Mouse (Mus musculus) common myeloid progenitor, adult 5-6 weeks (primary cell): ENCODE data around the gene Muc1. TPM values are rescaled to one million over a fixed set of nuclear protein-coding genes. Genes with fewer than 3 reads are reported as not detected.

Source experiments
- ATAC-seq: replicated peaks from 2 replicates; pipeline ENCODE4 v1.8.0; 2016; ENCODE audit warnings: low read depth, mild to moderate bottlenecking, moderate TSS enrichment, inconsistent platforms; ENCODE audit not compliant: poor library complexity, severe bottlenecking
- total RNA-seq: library from RNA; stranded (forward); fragments of 200-1000, 187-1606 nt; gene quantifications from 2 replicates; pipeline ENCODE4 v1.2.3, GENCODE M21; 2017

Gene Muc1
- total RNA-seq, 1 experiment from 2014 or later, result not detected

DNA sequence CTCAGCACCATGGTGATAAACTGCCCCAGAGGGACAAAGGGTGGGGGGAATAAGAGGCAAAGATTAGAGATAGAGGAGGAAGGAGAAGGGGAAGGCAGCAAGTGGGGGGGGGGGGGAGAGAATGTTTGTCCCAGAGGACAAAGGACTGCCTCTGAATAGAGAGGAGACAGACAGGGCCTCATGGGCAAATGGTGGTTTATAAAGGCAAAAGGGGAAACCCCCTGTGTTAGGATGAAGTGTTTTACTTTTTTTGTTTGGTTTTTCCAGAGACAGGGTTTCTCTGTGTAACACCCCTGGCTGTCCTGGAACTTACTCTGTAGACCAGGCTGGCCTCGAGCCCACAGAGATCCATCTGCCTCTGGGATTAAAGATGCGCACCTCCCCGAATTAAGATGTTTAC lies 31.4 kb downstream of the Muc1 start:
- no peak for ATAC-seq

DNA sequence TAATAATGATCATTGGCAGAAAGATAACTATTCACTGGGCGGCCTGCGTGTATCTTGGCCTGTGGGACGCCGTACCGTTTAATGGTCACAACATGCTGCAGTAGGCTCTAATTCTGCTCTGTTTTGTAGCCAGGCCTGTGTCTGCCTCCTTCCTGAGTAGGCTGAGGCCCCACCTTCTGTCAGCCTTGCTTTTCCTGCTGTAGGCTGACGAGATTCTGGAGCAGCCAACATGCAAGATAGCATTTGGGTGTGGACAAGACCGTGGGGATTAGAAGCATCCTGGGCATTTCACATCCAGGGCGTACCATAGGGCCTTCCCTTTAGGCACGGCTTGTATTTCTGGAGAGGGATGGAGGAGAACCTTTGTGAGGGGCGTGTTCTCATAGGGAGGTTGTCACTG lies 33.6 kb downstream of the Muc1 start:
- 0 out of 2 replicates have a peak, but pooled peaks have one; percentile 27 for ATAC-seq

DNA sequence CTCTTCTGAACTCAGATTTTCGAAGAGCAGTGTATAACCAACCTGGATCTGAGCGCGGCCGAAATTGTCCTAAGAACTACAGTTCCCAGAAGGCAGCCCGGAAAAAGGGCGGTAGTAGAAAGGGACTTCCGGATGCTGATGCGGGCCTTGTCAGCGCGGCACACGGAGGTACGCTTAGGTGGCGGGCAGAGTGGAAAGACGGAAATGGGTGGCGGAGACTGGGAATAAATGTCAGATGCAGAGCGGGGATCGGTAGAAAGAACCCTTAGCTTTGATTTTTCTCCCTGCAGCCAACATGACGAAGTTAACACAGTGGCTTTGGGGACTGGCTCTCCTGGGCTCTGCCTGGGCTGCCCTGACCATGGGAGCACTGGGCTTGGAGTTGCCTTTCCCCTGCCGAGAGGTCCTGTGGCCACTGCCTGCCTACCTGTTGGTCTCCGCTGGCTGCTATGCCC lies 37.6 kb downstream of the Muc1 start:
- peak; percentile 84 for ATAC-seq

DNA sequence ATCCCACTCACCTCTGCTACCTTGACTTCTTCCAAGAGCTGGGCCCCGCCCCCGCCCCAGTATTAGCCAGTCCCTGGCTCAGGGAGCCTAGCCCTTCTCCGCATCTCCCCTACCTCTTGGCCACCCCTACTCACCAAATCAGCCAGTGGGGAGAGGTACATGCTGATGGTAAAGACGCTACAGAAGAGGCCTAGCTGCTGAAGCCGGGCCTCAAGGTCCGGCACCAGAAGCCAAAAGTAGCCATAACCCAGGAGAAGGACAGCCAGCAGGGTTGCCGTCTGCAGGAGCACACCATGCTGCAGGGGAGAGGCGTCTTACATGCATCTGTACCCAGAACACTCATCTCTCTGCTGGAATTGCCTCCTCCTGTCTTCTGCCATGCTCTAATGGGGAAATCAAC lies 40.1 kb downstream of the Muc1 start:
- no peak for ATAC-seq

DNA sequence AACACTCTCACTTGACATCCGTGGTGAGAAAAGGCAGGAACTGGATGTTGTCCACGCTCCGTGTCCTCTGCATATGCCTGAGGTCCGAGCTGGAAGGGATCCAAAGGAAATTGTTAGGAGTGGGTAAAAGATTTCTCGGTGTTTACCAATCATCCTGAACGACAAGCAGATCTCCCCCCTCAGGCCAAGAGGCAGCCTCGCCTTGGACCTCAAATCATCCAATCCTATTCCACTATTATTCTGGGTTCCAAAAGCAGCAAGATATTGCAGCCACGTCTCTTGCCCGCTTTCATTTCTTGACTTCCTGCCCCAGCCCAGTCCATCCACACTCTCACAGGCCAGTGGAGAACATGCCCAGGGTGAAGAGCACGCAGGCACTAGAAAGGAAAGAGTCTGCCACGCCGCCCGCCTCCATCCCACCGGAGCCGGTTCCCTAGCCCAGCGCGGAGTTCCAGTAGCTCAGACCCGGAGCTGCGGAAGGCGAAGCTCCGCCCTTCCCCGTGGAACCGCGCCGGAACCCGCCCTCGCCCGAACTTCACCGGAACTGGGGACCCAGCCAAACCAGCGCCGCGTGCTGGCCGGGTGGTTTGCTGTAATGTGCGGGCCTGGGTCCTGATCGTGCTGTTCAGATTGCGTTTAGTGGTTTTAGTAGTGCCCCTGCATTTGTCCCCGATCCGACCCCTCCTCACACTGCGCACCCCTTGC lies 41.3 kb downstream of the Muc1 start, which contains the start of gene Slc50a1:
TSS of gene Slc50a1 (minus strand) at position 520 of the 705 bp plus-strand sequence.
- peak; percentile 67 for ATAC-seq

DNA sequence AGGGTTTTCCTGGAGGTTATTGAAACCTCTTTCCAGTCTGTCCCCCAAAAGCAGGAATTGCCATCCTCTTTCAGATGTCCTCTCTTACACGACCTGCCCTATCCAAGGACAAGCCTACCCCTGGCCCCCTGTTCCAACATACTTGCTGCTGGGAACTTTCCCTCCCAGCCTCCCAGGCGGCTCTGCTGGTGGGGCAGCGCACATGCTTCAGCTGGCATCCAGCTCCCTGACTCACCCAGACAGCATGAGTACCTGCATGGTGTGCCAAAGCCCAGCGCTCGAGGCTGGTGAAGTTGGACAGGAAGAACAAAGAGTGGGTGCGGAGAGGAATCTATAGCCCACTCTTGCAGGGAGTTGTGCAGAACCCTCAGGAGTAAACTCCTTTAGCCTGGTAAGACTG lies 42.0 kb downstream of the Muc1 start:
- no peak for ATAC-seq

DNA sequence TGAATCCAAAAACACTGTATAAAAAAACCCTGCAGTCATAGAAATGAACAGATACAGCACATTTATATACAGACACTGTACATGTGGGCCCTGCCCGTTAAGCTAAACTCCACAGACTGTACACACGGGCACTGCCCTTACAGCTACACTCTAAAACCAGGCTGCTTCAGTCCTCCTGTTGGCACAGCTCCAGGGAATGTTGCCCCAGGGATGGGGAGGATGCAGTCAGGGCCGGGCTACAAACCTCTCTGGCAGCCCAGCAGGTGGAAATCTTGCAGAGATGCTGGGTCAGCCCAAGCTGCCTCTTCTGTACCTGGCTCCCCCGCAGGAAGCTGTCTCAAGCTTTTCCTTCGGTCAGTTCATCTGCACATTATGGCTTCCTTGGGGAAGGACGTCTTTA lies 42.9 kb downstream of the Muc1 start:
- no peak for ATAC-seq

DNA sequence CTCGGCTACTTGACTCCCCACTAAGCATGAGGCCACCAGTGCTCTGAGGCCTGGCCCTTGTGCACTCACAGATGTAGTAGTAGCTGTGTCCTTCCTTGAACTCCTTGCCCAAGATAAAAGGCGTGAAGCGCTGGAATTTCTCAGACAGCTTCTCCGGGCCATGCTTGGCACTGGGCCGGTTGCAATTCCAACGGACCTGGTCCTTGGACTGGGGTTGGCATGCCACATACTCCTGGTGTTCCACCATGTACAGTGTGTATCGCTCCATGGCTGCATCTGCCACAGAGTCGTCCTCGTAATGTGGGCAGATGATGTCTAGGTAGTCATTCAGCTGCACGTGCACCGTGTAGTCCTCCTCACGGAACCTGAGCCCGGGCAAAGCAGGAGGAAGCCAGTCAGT lies 47.2 kb downstream of the Muc1 start:
- no peak for ATAC-seq

DNA sequence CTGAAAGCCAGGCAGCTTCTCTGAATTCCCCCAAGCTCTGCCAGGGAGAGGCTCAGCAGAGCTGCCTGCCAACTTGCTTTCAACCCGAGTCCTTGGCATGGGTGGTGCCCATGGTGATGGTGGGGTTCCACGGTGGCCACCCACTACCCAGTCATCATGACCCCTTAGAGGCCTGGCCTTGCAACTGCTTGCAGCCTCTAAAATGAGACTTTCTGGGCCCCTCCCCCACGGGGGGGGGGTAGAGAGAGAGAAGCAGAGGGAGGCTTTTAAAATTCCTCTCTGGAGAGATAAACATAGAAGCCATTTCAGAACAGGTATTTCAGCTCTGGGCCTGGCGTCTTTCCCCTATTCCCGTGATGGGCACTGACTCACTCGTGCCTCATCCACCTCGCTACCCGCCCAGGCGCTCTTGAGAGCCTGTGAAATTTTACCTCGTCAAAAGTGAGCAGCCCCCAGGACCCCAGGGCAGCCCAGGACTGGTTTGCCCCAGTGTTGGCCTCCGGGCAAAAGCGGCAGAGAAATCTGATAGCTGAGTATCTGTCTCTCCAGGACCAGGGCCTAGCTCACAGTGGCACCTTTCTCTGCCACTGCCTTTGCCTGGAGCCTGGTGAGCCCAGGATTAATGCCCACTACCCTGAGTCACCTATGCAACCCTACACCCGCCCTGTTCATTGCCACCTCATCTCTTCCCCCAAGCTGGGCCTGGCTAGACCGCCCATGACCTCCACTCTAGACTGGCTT lies 48.6 kb downstream of the Muc1 start:
- no peak for ATAC-seq

DNA sequence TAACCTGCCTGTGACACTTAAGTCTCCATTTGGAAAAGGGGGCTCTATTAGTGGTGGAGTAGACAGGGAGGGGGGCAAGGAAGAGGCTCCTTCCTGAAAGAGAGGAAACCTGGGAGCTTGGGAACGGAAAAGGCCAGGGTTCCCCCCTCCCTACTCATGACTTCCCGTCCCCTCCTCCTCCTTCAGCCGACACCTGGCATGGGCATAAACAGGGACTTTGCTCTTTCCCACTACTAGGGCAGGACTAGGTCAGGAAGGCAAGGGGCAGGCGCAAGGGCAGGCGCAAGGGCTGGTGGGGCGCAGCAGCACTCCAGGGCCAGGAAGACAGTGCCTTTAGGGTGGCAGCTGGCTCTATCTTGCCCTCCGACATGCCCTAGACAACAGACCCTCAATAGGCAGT lies 49.2 kb downstream of the Muc1 start:
- no peak for ATAC-seq

DNA sequence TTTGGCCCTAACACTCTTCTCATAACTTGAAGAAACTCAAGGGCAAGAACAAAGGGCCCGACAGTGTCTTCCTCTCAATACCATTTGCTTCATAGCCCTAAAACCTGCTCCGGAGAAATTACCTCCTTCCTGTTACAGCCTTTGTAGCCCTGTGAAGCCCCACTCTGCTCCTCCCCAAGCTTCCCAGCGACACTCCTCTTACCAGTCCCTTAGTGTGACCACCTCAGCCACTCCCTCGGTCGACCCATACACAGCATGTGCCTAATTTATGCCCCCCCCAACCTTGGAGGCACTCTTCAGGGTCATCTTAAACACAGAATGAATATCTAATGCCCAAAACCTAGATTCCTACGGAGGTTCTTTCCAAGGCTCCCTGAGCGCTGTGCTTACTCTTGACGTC lies 49.8 kb downstream of the Muc1 start:
- ATAC-seq, result no peak

DNA sequence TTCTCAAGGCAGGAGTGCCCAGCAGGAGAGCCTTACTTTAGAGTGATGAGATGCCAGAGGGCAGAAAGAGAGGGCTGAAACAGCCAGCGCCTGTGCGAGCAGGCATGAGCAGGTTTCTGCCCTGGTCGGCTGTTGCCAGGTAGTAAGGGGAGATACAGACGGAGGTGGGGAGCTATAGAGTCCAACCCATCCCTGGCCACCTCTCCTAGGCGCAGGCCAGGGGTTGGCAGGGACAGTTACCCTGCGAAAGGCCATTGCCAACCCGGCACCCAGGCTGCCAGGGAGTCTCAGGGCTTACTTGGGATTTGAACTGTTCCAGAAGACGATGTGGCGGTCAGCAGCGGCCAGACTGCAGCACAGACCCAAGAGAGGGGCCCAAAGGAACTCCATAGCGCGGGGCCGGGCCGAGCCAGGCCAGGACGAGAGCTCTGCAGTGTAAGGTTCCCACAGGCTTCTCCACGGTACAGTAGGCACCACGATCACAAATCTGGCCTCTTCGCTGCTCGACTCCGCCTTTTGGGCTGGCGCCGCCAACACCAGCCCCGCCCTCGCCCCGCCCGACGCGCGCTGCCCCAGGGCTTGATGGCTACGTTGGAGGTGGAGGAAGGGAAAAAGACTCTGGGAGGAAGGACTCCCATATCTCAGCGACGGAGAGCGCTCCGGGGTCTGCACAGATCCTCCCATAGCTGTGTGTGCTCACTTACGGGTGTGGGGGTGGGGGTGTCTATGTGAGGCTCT lies 50.5 kb downstream of the Muc1 start:
- peak; percentile 62 for ATAC-seq

DNA sequence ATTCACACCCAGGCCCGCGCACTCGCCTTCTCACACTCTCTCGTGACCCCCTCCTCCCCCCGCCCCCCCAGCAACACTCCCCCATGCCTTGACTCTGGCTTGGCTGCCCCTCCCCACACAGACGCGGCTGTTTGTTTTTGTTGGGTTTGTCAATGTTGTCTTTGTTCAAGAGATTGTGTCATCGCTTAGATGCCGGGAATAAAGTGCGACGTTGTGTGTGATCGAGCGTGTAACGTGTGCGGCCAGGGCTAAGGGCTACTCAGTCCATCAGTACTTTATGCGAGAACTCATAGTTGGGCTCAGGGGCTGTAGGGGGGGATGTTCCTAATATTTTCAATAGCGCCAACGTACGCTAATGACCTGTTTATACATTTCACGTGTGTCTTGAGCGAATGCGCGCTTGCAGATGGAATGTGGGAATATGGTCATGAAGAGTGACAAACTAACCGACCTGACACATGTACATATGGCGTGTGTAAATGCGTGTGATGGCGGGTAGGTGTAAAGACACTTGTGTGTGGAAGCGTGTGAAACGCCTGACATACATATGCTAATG lies 51.3 kb downstream of the Muc1 start:
- no peak for ATAC-seq

DNA sequence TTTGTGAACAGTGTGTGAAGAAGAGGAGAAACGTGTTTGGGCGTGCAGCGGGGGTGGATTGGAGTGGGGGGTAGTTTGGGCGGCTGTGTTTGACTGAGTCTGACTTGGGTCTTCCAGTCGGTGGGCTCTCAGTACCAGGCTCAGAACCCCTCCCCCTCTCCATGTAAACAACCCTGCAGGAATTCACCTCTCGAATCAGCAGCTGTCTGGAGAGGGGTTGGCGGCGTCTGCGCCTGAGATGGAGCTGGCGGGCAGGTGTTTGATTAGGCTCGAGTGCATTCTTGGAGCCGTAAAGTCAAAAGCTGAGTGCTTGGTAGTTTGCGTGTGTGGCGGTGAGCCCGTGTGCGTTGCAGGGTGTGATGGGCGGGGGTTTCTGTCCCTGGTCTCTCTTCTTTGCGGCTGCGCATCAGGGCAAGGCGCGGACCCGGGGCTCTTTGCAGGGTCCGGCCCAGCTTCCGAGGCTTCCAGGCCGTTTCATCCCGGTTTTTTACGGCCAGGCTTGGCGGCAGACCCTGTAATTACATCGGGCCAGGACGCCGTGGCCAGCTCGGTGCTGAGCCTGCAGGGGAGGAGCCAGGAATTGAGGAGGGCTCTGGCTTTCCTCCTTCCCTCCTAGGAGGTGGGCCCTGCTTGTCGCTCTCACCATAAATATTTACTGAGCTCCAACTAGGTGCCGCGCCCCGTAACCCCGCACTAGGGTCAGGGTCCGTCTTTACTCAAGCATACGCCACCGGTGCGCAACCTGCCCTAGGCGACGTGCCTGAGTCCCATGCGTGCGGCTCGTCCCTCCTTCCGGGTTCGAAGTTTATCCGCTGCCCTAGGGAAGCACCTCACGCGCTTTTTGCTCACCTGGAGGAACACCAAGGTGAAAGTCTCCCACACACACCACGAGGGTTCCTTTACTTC lies 52.0 kb downstream of the Muc1 start, which contains the start of gene Efna1:
TSS of gene Efna1 (minus strand) at position 537 of the 906 bp plus-strand sequence.
- ATAC-seq, result peak; percentile 31; the same call in 1 of the 2 replicates

DNA sequence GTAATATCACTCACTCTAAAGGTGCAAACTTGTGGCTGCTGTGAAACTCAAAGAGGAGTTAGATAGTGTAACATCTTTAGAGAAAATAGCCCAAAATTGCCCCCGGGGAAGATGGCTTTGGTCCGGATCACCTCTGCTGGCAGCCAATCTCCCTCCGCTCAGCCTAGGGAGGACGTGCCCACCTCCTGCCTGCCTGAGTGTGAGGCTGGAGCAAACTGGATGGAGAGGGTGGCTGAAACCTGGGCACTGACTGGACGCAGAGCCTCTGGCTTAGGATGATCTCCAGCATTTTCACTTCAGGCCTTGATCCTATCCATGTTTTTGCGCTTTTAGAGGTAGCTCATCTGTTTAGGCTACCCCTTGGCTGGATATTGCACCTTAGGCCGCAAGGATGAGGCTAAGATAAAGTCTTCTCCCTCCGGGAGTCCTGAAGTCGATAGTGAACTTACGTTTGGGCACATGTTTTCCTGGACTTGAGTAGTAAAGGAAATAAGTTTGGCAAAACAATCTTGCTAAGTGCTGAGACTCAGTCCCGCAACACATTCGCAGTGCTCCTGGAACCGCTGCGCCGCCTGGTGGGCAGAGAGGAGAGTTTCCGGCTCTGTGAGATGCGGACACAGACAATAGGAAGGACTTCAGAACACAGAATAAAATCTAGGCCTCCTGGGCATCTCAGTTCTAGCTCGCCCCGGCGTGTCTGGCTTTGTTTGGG lies 52.9 kb downstream of the Muc1 start:
- ATAC-seq, result peak; percentile 72

DNA sequence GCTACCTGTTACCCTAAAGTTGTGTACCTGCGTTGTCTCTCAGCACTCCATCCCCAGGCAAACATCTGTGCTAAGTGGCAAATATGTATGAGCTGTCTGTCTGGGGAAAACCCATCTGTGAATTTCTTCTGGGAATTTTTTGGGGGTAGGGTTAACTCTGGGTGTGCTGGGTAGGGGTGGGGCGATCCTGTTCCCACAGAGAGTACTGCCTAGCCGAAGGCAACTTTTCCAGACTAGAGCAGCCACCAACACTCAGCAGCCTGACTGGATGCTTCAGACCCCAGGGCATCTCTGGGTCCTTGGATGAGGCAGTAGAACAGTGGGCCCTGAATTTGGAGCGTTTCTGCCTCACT lies 53.4 kb downstream of the Muc1 start:
- ATAC-seq, result no peak
